Mouse (Mus musculus) heart, postnatal 14 days (tissue): ENCODE results near the gene Cdr2l. TPM values are rescaled to one million over a fixed set of nuclear protein-coding genes. Genes with fewer than 3 reads are reported as not detected.
A peak's percentile ranks its signal among the peaks of the same experiment; 100 is the strongest.

ENCODE experiments used
- DNase-seq, 2 experiments: peaks; one replicate each; pipeline ENCODE4 v3.0.0; 2021 to 2022
- intact Hi-C: fragments of 180-260 bp; cut with DNase I; formaldehyde crosslinking; loops from one replicate; pipeline ENCODE4 v1.15.1; 2025
- total RNA-seq, 2 experiments: library from RNA; stranded (reverse); gene quantifications; 2 replicates each; pipeline ENCODE4 v1.2.3; 2021

Cdr2l gene
- total RNA-seq, 2 experiments from 2014 or later, result 8.7 to 9.9 TPM

DNA sequence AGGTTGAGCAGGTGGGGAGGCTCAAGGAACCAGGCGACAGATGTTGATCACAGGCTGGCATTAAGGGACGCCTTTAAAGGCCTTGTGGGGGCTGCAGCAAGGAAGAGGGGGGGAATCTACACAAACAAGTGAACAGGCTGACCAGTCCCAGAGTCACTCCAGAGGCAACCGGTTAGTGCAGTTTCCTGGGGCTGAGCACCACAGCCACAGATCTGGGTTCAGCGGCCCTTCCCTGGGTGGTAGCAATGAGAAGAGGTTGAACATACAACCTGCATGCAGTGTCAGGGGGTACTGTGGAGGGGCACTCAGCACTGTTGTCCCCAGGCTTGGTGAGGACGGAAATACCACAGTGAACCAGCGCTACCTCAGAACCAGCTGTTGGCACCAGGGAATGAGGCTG is 51.6 kb downstream of the Cdr2l start:
- intact Hi-C loops, result no loop called here
- DNase-seq, result no peak

DNA sequence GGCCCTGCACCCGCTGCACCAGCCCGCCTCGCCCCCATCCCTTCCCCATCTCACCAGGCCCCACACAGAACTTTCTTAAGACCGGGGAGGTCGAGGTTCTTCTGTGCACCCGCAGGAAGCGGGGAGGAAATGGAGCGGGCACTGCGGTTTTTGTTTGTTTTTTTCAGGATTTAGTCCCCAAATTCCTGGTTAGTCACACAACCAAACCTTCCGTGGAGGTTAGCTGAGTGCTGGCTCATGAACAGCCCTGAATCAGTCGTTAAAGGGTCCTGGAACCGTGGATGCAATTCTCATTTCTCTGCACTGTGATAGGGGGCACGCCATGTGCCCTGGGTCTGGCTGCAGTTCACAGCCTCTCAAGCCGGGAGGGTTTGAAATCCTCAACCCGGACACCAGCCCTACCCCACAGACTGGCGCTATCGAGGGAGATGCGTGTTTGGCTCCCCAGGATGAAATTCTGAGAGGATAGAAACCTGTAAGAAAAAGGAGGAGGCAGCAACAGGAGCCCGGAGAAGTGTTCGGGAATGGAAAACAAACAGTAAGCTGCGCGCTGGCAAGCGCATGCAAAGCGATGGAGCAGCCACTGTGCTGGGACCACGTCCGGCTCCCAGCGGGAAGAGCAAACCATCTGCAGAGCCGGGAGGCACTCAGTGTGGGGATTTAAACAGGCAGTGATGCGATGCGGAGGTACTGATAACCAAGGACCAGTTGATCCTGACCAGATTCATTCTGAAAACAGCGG is 54.1 kb downstream of the Cdr2l start:
- peak; percentile 37 to 57 for DNase-seq
- intact Hi-C loops, result no loop called here

DNA sequence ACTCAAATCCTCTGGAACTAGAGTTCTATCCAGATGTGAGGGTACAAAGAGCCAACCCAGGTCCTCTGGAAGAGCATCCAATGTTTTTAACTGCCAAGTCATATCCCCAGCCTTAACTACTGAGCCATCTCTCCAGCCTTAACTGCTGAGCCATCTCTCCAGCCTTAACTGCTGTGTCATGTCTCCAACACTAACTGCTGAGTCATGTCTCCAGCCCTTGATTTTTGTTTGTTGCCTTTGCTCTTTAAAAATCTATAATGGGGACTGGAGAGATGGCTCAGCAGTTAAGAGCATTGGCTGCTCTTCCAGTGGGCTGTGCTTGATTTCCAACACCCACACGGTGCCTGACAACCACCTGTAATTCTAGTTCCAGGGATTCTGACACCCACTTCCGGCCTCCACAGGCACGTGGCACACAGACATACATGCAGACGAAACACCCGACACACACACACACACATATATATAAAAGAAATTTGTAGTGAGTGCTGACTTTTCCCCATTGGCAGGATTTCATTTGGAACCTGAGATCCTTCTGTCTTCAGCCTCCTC is 55.9 kb downstream of the Cdr2l start:
- intact Hi-C loops, result no loop called here
- no peak for DNase-seq

DNA sequence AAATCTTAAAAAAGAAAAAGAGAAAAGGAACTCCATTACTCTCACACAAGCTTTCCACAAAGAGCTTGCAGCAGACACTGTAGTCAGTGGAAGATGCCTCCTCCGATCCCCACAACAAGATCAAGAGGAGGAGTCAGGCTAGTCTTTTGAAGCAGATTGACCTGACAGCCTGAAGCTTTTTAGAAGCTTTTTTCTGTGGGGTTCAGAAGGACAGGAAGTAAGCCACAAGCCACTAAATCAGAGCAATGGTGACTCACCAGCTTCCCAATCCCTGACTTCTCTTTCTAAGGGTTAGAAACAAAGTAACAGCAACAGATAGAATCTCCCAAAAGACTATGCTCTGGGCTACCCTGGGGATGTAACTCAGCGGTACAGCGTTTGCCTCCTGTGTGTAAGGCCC is 57.6 kb downstream of the Cdr2l start:
- intact Hi-C loops, result no loop called here
- no peak for DNase-seq

DNA sequence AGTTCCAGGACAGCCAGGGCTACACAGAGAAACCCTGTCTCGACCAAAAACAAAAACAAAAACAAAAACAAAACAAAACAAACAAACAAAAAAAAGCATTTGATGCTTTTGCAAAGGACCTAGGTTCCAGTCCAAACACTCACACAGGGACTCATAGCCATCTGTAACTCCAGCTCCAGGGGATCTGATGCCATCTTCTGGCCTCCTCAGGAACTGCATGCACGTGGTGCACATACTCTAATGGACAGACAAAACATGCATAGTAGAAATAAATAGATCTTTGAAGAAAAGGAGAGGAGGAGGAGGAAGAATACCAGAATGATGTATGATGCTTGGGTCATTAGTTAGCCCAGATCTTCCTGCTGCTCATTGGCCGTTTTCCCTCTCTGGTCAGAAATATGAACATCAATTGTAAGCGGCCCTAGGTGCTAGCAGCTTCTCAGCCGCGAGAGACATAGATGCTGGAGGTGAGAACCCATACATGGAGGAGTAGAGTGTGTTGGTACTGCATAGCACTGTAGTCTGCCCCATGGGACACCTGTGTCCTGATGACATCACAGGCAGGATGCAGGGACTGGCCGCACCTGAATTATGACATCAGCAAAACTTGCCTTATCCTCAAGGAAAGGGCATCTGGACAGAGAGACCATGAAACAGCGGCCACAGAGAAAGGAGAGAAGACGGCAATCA is 58.3 kb downstream of the Cdr2l start, which contains the start of gene Trim80:
TSS of gene Trim80 (plus strand) at position 640 of the 690 bp plus-strand sequence.
- DNase-seq, result no peak
- intact Hi-C loops, result no loop called here

DNA sequence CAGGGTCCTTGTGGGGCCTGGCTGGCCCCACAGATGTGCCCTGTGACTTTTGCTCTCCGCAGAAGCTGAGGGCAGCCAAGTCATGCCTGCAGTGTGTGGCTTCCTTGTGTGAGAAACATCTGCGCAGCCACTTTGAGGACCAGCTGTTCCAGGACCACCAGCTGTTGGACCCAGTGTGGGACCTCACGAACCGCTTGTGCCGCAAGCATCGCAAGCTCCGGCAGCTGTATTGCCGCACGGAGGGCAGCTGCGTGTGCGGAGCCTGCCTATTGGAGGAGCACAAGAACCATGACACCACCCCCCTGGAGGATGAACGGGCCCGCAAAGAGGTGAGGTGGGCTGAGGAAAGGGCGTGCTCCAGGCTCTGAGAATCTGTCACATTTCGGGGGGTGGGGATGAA is 59.7 kb downstream of the Cdr2l start:
- DNase-seq, result no peak
- intact Hi-C loops, result no loop called here

Other genes with a start within 250 kb of the Cdr2l start
- gene Cd300lf, start 247.9 kb upstream of the Cdr2l start, total RNA-seq, result under 1 TPM; 0.46 to 0.69 TPM
- 10 to 100 TPM; 12.7 to 13.5 TPM for gene Slc9a3r1, start 218.6 kb upstream of the Cdr2l start, total RNA-seq
- 1 to 10 TPM; 9.5 to 9.6 TPM for gene Tmem104, start 194.4 kb upstream of the Cdr2l start, total RNA-seq
- gene Nat9, start 194.1 kb upstream of the Cdr2l start, total RNA-seq, result 10 to 100 TPM; 17.0 to 17.1 TPM
- gene Grin2c, start 114.7 kb upstream of the Cdr2l start, total RNA-seq, result under 1 TPM; 0.10 to 0.15 TPM
- gene Fdxr, start 104.9 kb upstream of the Cdr2l start, total RNA-seq, result 1 to 10 TPM; 7.0 to 7.5 TPM
- 1 to 10 TPM; 1.2 to 1.3 TPM for gene Fads6, start 84.3 kb upstream of the Cdr2l start, total RNA-seq
- not detected for gene Otop2, start 74.8 kb upstream of the Cdr2l start, total RNA-seq
- under 1 TPM in 1 of 2 experiments, not detected in 1; 0.14 TPM for gene Ush1g, start 59.9 kb upstream of the Cdr2l start, total RNA-seq
- gene Otop3, start 47.2 kb upstream of the Cdr2l start, total RNA-seq, result not detected
- 1 to 10 TPM; 5.2 to 6.6 TPM for gene Hid1, start 14.2 kb upstream of the Cdr2l start, total RNA-seq
- 100 to 1,000 TPM; 128 to 140 TPM for gene Mrpl58, start 21.8 kb downstream of the Cdr2l start, total RNA-seq
- 1,000 to 10,000 TPM; 2,066 to 2,137 TPM for gene Atp5h, start 38.0 kb downstream of the Cdr2l start, total RNA-seq
- gene Kctd2, start 38.2 kb downstream of the Cdr2l start, total RNA-seq, result 10 to 100 TPM; 22.2 to 25.2 TPM
- gene Trim80, start 58.6 kb downstream of the Cdr2l start, total RNA-seq, result under 1 TPM in 1 of 2 experiments, not detected in 1; 0.29 TPM
- gene Slc16a5, start 80.6 kb downstream of the Cdr2l start, total RNA-seq, result 1 to 10 TPM in 1 of 2 experiments, not detected in 1; 5.1 TPM
- 1 to 10 TPM; 1.3 to 1.7 TPM for gene Armc7, start 93.8 kb downstream of the Cdr2l start, total RNA-seq
- gene Nt5c, start 109.9 kb downstream of the Cdr2l start, total RNA-seq, result 10 to 100 TPM; 15.2 to 17.3 TPM
- gene Jpt1, start 132.5 kb downstream of the Cdr2l start, total RNA-seq, result 100 to 1,000 TPM; 159 to 196 TPM
- 100 to 1,000 TPM; 165 to 189 TPM for gene Sumo2, start 154.4 kb downstream of the Cdr2l start, total RNA-seq
- 10 to 100 TPM; 20.9 to 22.3 TPM for gene Nup85, start 182.5 kb downstream of the Cdr2l start, total RNA-seq
- gene Mrps7, start 222.0 kb downstream of the Cdr2l start, total RNA-seq, result 10 to 100 TPM; 67.0 to 69.9 TPM
- 10 to 100 TPM; 17.8 to 19.0 TPM for gene Gga3, start 222.1 kb downstream of the Cdr2l start, total RNA-seq
- gene Mif4gd, start 231.1 kb downstream of the Cdr2l start, total RNA-seq, result 10 to 100 TPM; 41.0 to 46.6 TPM
- 10 to 100 TPM; 42.2 to 43.0 TPM for gene Slc25a19, start 246.4 kb downstream of the Cdr2l start, total RNA-seq